Mouse (Mus musculus) gastrocnemius, adult 8-10 months (tissue): ENCODE measurements around the gene Gm49405. TPM values are rescaled to one million over a fixed set of nuclear protein-coding genes. Genes with fewer than 3 reads are reported as not detected.
"Not testable (repeated sequence)": the region's sequence is repeated elsewhere in the genome, so short reads cannot be mapped to it uniquely, and the experiment has no call there.

ENCODE experiments used
- DNase-seq, 2 experiments: peaks; one replicate each; pipeline ENCODE4 v3.0.0; 2022; ENCODE audit warnings: low spot score in 2 of 2
- total RNA-seq, 4 experiments: library from RNA; stranded (reverse); gene quantifications; 2 replicates each; pipeline ENCODE4 v1.2.4; 2022

The Gm49405 gene
- total RNA-seq = under 1 TPM; 0.12 to 0.39 (median 0.15) TPM

DNA sequence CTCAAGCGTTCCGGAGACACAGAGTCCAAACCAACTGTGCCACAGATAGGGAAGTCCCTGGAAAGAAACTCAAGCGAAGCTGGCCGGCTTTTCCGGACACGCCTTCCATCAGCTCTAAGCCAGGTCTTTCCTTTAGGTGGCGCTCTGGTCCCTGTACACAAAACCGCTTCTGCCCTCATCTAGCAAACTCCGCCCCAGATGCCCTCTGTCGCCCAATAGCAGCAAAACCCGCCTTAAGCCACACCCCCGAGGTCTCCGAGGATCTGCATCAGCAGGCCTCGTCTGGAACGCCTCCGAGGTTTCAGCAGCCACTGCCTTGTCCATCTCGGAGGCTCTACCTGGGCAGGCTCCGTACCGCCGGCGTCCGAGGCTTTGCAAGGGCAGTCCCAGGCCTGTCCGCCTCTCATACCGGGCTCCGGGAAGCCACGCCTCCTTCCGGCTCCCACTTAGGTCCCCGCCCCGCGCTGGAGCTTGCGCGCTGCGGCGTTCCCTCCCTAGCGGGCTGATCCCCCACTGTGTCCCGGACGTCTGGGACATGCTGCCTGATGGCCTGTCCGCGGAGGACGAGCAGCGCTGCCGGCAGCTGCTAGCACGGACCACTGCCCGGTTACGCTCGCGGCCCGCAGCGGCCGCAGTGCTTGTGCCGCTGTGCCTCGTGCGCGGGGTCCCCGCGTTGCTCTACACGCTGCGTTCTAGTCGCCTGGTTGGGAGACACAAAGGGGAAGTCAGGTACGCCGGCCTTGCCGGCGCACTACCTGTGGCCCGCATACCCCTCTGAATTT is at the start of gene Gm49405, which contains the start of gene Nudt8:
Gene Gm49405 (plus strand): TSS at position 508 of the 782 bp plus-strand sequence.
Gene Nudt8 (plus strand): TSS at position 462 of the 782 bp plus-strand sequence.
- DNase-seq = peak; percentile 95 to 97

DNA sequence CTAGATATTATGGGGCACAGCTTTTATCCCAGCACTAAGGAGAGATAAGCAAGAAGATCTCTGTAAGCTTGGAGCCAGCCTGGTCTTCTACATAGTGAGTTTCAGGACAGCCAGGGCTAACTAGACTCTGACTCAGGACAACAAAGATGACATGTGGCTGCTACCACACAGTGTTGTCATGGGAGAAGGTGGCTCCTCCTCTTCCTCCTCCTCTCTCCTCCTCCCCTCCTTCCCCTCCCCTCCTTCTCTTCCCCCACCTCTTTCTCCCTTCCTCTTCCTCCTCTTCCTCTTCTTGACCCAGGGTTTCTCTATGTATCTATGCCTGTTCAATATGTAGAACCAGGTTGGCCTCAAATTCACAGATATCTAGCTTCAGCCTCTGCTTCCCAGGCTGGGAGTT is 49.0 kb upstream of the Gm49405 start:
- no peak for DNase-seq

DNA sequence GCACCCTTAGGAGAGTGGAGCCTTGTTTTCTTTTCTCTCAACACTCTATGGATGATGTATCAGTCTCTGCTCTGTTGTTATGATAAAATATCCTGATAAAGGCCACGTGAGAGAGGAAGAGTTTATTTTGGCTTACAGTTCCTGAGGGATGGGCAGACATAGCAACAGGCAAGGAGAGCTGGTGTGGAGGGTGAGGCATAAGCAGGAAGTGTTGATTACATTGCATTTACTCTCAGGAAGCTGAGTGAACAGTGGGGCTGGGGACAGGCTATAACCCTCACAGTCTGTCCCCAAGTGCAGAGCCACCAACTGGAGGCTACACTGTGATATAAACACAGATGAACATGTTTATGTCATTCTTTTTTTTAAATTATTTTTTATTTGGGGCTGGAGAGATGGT is 48.3 kb upstream of the Gm49405 start:
- no peak for DNase-seq

DNA sequence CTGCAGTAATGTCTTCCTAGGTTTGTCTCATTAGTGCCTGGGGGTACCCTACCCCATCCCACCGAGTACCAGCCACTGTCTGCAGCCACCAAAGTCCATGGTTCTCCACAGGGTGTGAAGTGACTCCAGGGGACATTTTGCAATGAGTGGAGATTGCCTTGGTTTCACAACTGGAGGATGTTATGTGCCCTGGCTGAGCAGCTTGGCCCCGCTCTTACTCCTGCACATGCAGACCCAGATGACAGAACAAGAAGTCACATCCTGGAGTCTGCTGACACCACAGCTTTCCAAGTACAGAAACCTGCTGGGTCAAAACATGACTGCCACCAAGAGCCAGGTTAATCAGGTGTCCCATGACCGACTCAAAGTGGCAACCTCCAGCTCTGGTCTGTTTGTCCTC is 45.4 kb upstream of the Gm49405 start:
- no peak for DNase-seq

DNA sequence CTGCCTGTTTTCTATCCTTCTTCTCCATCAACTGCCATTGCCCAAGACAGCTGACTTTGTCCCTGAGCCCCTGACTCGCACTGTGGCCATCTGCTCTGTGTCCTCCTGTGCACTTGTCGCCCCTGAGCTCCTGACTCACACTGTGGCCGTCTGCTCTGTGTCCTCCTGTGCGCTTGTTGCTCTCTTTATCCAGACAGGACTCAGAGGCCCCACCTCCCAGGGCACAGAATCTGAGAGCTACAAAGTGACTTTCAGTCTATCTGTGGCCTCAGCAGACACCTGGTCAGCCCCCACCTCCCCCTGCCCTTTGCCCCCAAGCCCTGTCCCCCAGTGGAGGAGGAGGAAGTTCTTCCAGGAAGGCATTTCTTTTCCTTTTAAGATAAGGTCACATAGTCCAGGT is 44.6 kb upstream of the Gm49405 start:
- no peak for DNase-seq

DNA sequence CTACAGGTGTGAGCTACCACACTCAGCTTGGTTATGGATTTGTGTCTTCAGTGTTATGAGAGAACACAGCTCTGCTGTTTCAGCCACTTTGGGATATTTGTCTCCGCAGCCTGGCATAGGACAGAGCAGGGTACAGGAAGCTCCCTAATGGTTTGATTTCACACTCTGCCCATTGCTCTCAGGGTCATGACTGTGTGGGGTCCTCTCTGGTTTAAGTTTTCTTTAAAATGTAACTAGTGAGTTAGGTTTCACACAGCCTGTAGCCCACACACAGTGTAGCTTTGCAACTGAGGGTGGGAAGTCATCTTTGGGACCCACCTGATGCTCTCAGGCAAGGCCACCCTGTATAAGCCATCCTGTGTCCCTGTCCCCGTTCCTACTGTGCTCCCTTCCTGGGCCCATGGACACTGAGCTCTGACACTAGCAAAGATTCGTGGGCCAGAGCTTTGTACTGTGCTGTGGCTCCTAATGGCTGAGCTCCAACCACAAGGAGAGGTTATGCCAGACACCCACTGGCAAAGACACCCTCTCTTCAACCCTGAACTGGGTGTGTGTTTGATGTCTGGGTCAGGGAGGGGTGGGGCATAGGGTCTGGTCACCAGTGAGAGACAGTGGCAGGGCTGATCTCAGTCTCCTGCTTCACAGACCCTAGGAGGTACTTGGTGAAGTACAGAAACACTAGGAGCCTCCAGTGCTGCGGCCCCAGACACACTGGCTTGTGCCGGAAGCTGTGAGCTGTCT is 43.0 kb upstream of the Gm49405 start:
- DNase-seq = not testable (repeated sequence)

DNA sequence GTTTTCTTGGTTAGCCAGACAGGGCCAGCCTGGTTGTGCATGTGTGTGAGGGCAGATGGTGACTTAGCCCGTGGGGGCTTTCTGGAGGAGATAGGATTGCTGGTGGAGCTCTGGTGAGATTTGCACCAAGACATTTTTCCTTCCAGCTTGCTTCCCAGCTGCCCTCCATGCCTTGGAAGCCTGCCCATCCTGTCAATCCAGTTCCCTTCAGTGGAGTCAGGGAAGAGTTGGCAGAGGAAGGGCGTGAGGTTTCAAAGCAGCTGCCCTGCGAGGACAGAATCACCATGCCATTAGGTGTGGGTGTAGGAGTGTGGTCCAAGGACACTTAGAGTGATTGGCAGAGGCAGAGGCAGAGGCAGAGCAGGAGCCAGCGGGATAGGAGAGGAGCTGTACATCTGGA is 42.0 kb upstream of the Gm49405 start, which contains the start of gene Aldh3b3:
Gene Aldh3b3 (plus strand): TSS at position 176 of the 400 bp plus-strand sequence.
- DNase-seq = no peak

DNA sequence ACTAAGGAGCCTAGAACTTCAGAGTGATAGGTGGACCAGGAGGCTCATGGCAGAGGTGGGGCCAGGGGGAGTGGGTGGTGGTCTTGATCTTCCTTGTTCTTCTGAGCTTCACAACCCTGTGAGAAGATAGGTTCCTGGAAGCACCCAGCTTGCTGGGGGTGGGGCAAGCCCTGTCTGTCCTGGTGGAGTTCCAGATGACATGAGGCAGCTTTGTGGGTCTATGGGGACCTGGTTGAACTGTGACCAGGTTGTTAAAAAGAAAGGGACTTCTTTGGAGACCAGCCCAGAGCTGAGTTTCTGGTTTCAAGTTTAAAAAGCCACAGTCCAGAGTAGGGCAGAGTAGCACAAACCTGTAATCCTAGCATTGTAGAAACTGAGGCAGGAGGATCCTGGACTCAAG is 41.4 kb upstream of the Gm49405 start:
- no peak for DNase-seq

DNA sequence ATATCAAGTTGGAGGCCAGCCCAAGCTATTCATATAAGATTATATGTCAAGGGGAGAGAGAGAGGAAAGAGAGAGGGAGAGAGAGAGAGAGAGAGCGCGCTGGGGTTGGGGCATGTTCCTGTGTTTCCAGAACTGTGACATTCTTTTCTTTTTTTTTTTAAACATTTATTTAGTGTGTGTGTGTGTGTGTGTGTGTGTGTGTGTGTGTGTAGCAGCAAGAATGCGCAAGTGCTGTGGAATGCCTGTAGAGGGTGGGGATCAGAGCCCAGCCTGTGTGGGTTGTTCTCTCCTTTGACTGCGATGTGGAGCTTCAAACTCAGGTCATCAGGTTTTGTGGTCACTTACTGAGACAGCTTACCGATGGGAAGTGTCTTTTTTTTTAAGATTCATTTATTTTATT is 40.2 kb upstream of the Gm49405 start:
- no peak for DNase-seq

DNA sequence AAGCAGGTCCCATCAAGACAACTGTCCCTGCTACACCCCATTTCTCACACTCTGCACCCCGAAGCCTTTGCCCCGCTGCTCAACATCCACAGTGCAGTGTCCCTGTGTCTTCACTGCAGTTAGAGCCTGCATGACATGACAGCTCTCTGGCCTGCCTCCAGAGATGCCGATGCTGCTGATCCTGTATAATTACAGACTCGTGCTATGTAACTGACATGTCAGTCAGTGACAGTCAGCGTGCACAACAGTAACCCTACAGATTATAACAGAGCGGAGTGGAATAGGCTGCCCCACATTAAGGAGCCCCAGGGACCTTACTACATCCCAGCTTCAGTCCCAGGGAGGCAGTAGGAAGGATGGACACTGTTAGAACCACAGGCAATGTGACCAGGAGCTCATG is 38.6 kb upstream of the Gm49405 start:
- not testable (repeated sequence) for DNase-seq

DNA sequence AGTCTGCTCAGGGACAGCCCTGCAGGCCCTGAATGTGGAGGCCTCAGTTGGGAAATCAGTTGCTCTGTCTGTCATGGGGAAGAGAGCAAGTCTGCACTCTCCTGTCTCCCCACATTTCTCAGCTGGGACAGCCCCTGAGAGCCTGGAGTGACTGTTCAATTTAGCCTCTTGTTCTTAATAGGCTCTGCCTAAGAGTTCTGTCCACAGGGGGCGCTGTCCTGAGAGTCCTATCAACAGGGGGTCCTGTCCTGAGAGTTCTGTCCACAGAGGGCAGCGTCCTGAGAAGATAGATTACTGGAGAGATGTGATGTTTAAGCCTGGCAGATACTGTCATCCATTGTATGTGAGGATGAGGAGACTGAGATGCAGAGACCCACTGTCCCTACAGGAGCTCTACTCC is 38.0 kb upstream of the Gm49405 start:
- DNase-seq = no peak

DNA sequence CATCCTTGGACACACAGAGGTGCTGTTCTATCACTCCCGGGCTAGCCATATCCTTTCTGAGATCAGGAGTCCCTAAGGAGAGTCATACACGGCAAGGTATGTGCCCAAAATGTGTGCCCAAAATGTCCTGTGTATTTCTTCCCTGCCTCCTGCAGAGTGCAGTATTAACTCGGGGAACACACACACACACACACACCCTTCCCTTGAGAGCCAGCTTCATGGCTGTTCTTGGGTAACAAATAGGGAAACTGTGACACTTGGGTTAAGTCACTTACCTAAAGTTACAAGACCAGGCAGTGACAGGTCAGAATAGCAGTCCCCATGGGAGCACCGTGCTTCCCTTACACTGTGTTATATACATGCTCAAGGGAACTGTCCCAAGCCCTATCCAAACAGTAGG is 36.4 kb upstream of the Gm49405 start:
- no peak for DNase-seq

DNA sequence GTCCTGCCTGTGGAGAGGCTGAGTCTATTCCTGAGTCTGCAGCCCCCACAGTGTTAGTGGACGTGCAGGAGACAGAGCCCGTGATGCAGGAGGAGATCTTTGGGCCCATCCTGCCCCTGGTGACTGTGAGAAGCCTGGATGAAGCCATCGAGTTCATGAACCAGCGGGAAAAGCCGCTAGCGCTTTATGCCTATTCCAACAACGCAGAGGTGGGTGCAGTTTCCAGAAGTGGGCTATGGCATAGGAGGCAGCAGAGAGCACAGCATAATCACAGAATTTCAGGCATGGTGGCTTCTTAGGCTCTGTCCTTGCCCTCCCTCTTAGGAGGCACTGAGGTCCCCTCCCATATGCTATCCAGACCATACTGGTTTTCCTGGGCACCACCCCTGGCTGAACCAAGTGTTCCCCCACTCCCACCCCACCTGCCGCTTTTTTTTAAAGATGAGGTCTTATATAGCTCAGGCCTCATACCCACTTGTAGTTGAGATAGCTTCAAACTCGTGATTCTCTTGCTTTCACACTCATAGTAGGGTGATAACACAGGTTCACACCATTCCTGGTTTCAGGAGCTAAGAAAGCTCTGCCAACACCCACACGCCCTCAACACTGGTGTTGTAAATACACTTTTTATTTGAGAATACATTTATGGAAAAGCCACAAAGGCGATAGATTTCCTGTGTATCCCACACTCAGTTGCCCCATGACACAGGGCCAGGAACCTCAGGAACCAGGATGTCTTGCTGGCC is 33.9 kb upstream of the Gm49405 start:
- no peak for DNase-seq

DNA sequence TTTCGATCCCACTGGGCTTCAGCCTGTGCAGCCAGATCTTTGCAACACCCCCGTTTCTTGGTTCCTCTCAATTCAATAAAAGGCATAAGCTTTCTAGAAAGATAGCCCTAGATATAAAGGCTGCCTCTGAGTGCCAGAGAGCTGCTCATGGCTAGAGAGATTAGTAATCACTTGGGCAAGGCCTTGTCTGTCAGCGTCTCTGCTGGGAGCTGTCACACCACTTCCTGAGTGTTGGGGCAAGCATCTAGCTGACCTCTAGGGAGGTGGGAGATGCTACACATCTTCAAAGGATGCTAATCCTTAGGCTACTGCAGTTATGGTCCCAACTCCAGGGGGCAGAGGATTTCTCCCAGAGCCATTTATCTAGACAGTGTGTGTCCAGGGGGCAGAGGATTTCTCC is 33.2 kb upstream of the Gm49405 start:
- DNase-seq = no peak

DNA sequence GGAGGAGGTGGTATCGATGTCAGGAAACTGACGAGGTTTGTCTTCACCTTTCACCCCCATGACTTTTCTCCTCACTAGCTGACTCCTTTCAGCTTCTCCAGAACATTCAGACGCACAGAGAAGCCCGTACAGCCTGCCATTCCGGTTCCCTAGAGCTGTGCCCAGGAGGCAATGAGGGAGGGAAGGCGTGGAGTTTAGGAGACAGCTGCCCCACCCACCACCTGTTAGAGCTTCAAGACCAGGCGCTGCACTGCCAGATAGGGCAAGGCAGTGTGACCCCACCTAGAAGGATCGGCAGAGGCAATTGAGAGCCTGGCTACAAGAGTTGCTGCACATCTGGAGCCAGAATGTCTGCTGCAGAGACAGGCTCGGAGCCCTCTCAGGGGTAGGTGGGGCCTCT is 28.2 kb upstream of the Gm49405 start, which contains the start of gene Aldh3b2:
Gene Aldh3b2 (plus strand): TSS at position 100 of the 400 bp plus-strand sequence.
- no peak for DNase-seq

DNA sequence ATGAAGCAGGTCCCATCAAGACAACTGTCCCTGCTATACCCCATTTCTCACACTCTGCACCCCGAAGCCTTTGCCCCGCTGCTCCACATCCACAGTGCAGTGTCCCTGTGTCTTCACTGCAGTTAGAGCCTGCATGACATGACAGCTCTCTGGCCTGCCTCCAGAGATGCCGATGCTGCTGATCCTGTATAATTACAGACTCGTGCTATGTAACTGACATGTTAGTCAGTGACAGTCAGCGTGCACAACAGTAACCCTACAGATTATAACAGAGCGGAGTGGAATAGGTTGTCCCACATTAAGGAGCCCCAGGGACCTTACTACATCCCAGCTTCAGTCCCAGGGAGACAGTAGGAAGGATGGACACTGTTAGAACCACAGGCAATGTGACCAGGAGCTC is 25.8 kb upstream of the Gm49405 start:
- DNase-seq = not testable (repeated sequence)

DNA sequence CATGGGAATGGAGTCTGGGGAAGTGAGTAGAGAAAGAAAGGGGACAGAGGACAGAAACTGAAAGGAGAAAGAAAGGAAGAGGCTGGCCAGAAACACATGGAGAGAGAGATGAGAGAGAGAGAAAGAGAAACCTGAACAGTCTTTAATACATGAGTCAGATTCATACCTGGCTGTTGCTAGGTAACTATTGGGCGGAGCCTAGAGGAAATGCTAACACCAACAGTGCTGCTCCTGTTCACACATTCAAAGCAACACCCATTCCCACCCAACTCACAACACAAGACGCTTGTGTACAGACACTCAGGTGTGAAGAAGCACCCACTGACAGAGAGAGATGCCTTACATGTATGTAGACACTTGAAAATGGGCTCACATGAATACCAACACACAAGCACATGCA is 24.6 kb upstream of the Gm49405 start:
- no peak for DNase-seq

DNA sequence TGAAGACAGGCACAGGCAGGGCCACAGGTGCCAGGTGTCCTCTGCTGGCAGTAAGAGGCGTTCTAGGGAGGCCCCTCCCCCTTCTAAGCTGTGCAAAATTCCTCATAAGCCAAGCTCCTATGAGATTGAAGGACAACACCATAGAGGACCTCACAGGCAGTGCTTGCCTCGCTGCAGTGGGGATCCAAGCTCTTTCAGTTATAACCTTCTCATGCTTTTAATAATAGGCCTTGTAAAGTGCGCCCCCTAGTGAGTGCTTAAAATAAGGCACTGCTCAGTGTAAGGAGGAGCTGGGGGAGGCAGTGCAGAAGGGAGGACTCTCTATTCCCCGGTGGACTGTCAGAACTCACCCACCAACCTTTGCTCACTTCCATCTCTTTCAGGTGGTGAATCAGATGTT is 20.1 kb upstream of the Gm49405 start:
- peak; percentile 53 to 67 for DNase-seq

DNA sequence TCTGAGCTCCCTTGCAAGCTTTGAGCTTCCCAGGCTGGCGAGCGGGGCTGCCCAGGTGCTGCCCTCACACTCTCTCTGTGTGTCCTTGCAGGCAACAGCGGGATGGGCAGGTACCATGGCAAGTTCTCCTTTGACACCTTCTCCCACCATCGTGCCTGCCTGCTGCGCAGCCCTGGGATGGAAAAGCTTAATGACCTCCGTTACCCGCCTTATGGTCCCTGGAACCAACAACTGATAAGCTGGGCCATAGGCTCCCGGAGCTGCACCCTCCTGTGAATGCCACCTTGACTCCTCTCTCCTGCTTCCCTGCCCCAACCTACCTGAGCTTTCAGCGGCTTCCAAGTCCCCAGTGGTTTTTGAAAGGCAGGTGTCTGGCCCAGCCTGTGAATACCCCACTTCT is 19.5 kb upstream of the Gm49405 start:
- DNase-seq = no peak

DNA sequence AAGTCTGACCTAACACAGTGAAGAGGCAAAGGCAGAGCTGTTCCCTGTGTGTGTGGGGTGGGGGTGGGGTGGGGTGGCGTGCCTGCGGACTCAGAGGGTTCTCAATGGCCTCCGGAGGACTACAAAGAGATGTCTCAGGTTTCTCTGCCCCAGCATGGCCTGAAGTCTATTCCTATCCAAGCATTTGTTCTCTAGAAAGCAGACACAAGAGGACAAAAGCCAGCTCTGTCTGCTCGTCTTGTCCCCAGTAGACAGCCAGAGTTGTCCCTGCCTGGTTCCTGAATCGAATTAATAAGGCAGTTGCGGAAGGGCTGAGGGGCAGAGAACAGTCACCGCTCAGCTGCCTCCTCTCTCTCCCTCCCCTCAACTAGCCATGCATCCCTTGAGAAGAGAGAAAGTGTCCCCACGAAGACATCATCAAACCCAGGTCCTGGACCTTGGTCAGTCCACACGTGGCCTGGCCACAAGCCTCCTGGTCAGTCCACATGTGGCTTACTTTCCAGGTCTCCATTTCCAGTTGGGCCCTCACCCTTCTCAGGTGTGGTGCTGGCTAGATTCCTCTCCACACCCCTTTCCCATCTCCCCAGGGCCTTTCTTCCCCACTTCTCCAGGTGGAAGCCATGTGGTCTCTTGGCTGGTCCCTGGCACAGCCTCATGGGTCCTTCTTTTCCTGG is 16.8 kb upstream of the Gm49405 start:
- DNase-seq = no peak

DNA sequence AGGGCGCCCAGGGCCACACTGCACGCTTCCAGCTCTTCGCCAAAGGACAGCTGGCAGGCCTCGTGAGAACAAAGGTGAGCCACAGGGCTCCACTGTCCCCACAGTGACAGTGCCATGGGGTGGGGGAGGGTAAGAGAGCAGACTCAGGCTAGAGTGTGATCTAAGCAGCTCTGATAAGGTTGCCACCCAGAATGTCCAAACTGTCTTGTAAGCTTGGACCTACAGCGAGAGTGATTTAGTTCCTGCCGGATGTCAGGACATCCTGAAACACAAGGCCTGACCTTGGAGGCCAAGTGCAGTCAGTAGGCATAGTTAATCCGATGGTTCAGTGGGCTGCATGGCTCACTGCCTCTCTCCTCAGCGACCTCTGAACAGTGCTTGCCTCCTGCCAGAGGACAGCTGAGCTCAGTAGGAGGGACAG is 15.2 kb upstream of the Gm49405 start:
- no peak for DNase-seq
